Mouse (Mus musculus) liver, embryonic 13.5 days (tissue): Measurements from ENCODE around the gene Prim2. TPM values are rescaled to one million over a fixed set of nuclear protein-coding genes. Genes with fewer than 3 reads are reported as not detected.
A peak's percentile ranks its signal among the peaks of the same experiment; 100 is the strongest.

ENCODE experiments used
- ATAC-seq: fragments of 200-750 bp; cut with Nextera tagmentation; 2 replicates; pipeline ENCODE4 v1.8.0; 2017; ENCODE audit warnings: low read depth, mild to moderate bottlenecking, moderate number of reproducible peaks, moderate library complexity
- DNase-seq: peaks from one replicate; pipeline ENCODE4 v3.0.0; 2022
- H3K27ac ChIP-seq: fragments of 300-500 bp; sonication (generic); 2 replicates; pipeline ENCODE4 v1.5.1; 2015; ENCODE audit warnings: moderate library complexity, mild to moderate bottlenecking, inconsistent platforms
- H3K27me3 ChIP-seq: fragments of 300-500 bp; sonication (generic); 2 replicates; pipeline ENCODE4 v1.6.1; 2015; ENCODE audit warnings: mild to moderate bottlenecking, inconsistent platforms
- H3K36me3 ChIP-seq: fragments of 300-500 bp; sonication (generic); 2 replicates; pipeline ENCODE4 v1.6.1; 2015; ENCODE audit warnings: mild to moderate bottlenecking, inconsistent platforms
- H3K4me1 ChIP-seq: fragments of 300-500 bp; sonication (generic); replicated peaks from 2 replicates; pipeline ENCODE4 v1.6.1; 2015; ENCODE audit warnings: inconsistent platforms
- H3K4me2 ChIP-seq: fragments of 300-500 bp; sonication (generic); 2 replicates; pipeline ENCODE4 v1.6.1; 2015; ENCODE audit warnings: inconsistent platforms, mild to moderate bottlenecking, moderate library complexity
- H3K4me3 ChIP-seq: fragments of 300-500 bp; sonication (generic); replicated peaks from 2 replicates; pipeline ENCODE4 v1.5.1; 2015; ENCODE audit warnings: mild to moderate bottlenecking, inconsistent platforms
- H3K9ac ChIP-seq: fragments of 300-500 bp; sonication (generic); 2 replicates; pipeline ENCODE4 v1.6.1; 2015; ENCODE audit warnings: mild to moderate bottlenecking, inconsistent platforms
- H3K9me3 ChIP-seq: fragments of 300-500 bp; sonication (generic); replicated peaks from 2 replicates; pipeline ENCODE4 v1.6.1; 2016; ENCODE audit warnings: inconsistent platforms
- WGBS: fragments of 180-500 bp; shearing (Covaris S2); methylation state at CpG from one replicate; pipeline ENCODE4 v1.1.7; 2015; ENCODE audit not compliant: insufficient replicate concordance; 5-methylcytosine and 5-hydroxymethylcytosine counted together
- polyA plus RNA-seq: library from polyadenylated mRNA; unstranded; fragments of >200 nt; fragmentation: Nextera tagmentation; extraction: Ambion mirVana; gene quantifications from 2 replicates; pipeline ENCODE4 v1.2.1, GENCODE M21; 2015

Gene Prim2
- polyA plus RNA-seq, 1 experiment from 2014 or later: 43.2 TPM

GRCm38 (mm10) chr1:33680890-33681289 is 11.3 kb upstream of the Prim2 start:
- Histone ChIP-seq H3K36me3 (no peaks in the 10 kb centered on the region), H3K9me3 (no peaks in the 10 kb centered on the region), H3K9ac (no peak overlapping the region), H3K27me3 (no peaks in the 10 kb centered on the region), H3K4me1 (no peaks in the 10 kb centered on the region), H3K4me2 (no peak overlapping the region), H3K27ac (no peak overlapping the region), H3K4me3 (no peak overlapping the region)
- 79% methylated on average over 7 of the region's 7 CpGs for WGBS
- no peak for ATAC-seq
- DNase-seq: no peak

- H3K9ac ChIP-seq: no peak overlapping the region
- no peaks in the 10 kb centered on the region for H3K4me1 ChIP-seq
- 28% methylated on average over 3 of the region's 4 CpGs for WGBS
- H3K27me3 ChIP-seq: no peaks in the 10 kb centered on the region
- H3K36me3 ChIP-seq: no peaks in the 10 kb centered on the region
- DNase-seq (no peak), ATAC-seq (no peak)
- no peak overlapping the region for H3K27ac ChIP-seq
- H3K4me2 ChIP-seq: no peak overlapping the region
- no peaks in the 10 kb centered on the region for H3K9me3 ChIP-seq
- H3K4me3 ChIP-seq: no peak overlapping the region
Observed at GRCm38 (mm10) chr1:33680435-33680834, 10.8 kb upstream of the Prim2 start.

GRCm38 (mm10) chr1:33673158-33673960 is 3.8 kb upstream of the Prim2 start:
- DNase-seq: no peak
- Histone ChIP-seq H3K4me1 (peaks cover 27% of the 10 kb centered on the region), H3K27ac (no peak overlapping the region), H3K36me3 (no peaks in the 10 kb centered on the region), H3K4me2 (no peak overlapping the region), H3K9ac (no peak overlapping the region), H3K9me3 (no peaks in the 10 kb centered on the region), H3K27me3 (peaks cover 6% of the 10 kb centered on the region; the same call in 1 of the 2 replicates), H3K4me3 (no peak overlapping the region)
- ATAC-seq: no peak
- WGBS: 69% methylated on average over 17 of the region's 17 CpGs

DNA sequence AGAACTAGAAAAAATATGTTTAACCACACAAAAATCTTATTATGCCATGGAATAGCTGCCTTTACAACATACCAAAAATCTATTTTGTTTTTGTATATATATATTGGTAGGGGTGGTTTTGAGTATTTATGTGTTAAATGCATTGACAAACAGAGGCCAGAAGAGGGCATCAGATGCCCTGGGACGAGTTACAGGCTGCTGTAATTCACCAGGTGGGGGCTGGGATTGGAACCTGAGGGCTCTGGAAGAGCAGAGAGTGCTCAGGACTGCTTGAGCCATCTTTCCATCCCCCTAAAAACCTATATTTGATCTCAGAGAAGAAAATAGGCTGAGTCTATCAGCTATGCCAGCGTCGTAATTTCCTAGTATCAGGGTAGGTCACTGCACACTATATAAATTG is 2.9 kb upstream of the Prim2 start:
- ATAC-seq: no peak
- peaks cover 6% of the 10 kb centered on the region; the same call in 1 of the 2 replicates for H3K27me3 ChIP-seq
- H3K36me3 ChIP-seq: peaks cover 8% of the 10 kb centered on the region
- no peak overlapping the region for H3K4me2 ChIP-seq
- WGBS: 30% methylated on average over 3 of the region's 3 CpGs
- no peaks in the 10 kb centered on the region for H3K9me3 ChIP-seq
- peak; percentile 11 for DNase-seq
- H3K4me1 ChIP-seq: peaks cover 36% of the 10 kb centered on the region
- no peak overlapping the region for H3K4me3 ChIP-seq
- H3K9ac ChIP-seq: no peak overlapping the region
- no peak overlapping the region; the same call in 1 of the 2 replicates for H3K27ac ChIP-seq

DNA sequence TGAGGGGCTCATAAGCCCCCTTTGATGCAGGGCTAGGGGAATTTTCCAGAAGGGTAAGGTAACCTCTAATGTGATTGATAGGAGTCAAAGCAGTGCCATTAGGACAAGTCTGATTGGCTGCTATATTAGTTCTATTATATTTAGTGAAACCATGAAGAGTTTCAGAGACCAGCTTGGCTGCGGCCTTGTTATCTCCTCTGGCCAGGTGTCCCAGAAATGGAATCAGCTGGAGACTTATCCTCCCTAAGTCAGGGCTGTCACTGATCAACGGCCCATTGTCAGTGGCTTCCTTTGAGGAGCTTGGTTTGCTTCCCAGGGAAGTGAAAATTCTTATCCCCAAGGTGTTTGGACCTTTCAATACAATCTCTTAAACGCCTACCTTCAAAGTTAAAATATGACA is 2.5 kb upstream of the Prim2 start:
- no peak overlapping the region; the same call in 1 of the 2 replicates for H3K9ac ChIP-seq
- peak; percentile 61 for DNase-seq
- H3K36me3 ChIP-seq: peaks cover 12% of the 10 kb centered on the region
- peak; percentile 71 for ATAC-seq
- no peak overlapping the region for H3K4me3 ChIP-seq
- H3K27ac ChIP-seq: peak overlapping the region; percentile 69
- WGBS: 32% methylated on average over 3 of the region's 3 CpGs
- H3K27me3 ChIP-seq: peaks cover 6% of the 10 kb centered on the region; the same call in 1 of the 2 replicates
- H3K4me2 ChIP-seq: peak overlapping the region; percentile 43
- H3K4me1 ChIP-seq: peaks cover 40% of the 10 kb centered on the region
- H3K9me3 ChIP-seq: no peaks in the 10 kb centered on the region

- Histone ChIP-seq H3K4me2 (peak overlapping the region; percentile 26; the same call in 1 of the 2 replicates), H3K27ac (peak overlapping the region; percentile 55; the same call in 1 of the 2 replicates), H3K9ac (no peak overlapping the region), H3K27me3 (peaks cover 6% of the 10 kb centered on the region; the same call in 1 of the 2 replicates), H3K9me3 (no peaks in the 10 kb centered on the region), H3K4me3 (no peak overlapping the region), H3K36me3 (peaks cover 18% of the 10 kb centered on the region), H3K4me1 (peaks cover 46% of the 10 kb centered on the region)
- ATAC-seq (no peak), DNase-seq (no peak)
- WGBS: 79% methylated on average over 5 of the region's 5 CpGs
Observed at GRCm38 (mm10) chr1:33671441-33671840, 1.8 kb upstream of the Prim2 start.

- peak overlapping the region; percentile 92 for H3K27ac ChIP-seq
- peak overlapping the region; percentile 83 for H3K4me3 ChIP-seq
- ATAC-seq (peak; percentile 71), DNase-seq (peak; percentile 70)
- H3K4me2 ChIP-seq: peak overlapping the region; percentile 93
- H3K27me3 ChIP-seq: peaks cover 6% of the 10 kb centered on the region; the same call in 1 of the 2 replicates
- WGBS: under 1% methylated on average over 37 of the region's 37 CpGs
- peaks cover 59% of the 10 kb centered on the region for H3K4me1 ChIP-seq
- H3K9ac ChIP-seq: peak overlapping the region; percentile 84
- no peaks in the 10 kb centered on the region for H3K9me3 ChIP-seq
- H3K36me3 ChIP-seq: peaks cover 30% of the 10 kb centered on the region
Observed at GRCm38 (mm10) chr1:33670164-33670616, 595 bp upstream of the Prim2 start.

GRCm38 (mm10) chr1:33663605-33664117 is 5.9 kb downstream of the Prim2 start:
- peaks cover 48% of the 10 kb centered on the region for H3K4me1 ChIP-seq
- H3K36me3 ChIP-seq: peaks cover 86% of the 10 kb centered on the region
- no peaks in the 10 kb centered on the region for H3K9me3 ChIP-seq
- ATAC-seq (no peak), DNase-seq (no peak)
- no peak overlapping the region for H3K4me3 ChIP-seq
- H3K4me2 ChIP-seq: no peak overlapping the region
- WGBS: 83% methylated on average over 19 of the region's 19 CpGs
- no peaks in the 10 kb centered on the region for H3K27me3 ChIP-seq
- no peak overlapping the region for H3K27ac ChIP-seq
- H3K9ac ChIP-seq: no peak overlapping the region

DNA sequence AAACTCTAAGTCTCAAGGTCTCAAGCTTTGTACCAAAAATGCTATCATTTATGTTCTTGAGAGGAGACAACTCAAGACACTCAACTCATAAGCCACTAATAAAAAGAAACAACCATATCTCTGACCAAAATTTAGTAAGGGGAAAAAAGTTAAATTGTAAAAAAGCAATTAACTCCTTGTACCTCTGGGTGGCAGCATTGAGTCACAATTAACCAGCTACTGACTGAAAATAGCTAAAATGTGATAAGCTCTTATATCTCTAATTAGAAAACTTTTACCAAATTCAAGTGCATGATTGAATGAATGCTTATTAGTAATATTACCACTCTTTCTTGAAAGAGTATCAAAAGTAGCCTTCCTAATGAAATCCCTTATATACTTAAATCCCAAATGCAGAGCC is 6.4 kb downstream of the Prim2 start:
- peaks cover 43% of the 10 kb centered on the region for H3K4me1 ChIP-seq
- no peak for DNase-seq
- H3K4me2 ChIP-seq: no peak overlapping the region
- no peaks in the 10 kb centered on the region for H3K9me3 ChIP-seq
- peaks cover 88% of the 10 kb centered on the region for H3K36me3 ChIP-seq
- ATAC-seq: no peak
- no peak overlapping the region for H3K27ac ChIP-seq
- H3K27me3 ChIP-seq: no peaks in the 10 kb centered on the region
- H3K9ac ChIP-seq: no peak overlapping the region
- H3K4me3 ChIP-seq: no peak overlapping the region

DNA sequence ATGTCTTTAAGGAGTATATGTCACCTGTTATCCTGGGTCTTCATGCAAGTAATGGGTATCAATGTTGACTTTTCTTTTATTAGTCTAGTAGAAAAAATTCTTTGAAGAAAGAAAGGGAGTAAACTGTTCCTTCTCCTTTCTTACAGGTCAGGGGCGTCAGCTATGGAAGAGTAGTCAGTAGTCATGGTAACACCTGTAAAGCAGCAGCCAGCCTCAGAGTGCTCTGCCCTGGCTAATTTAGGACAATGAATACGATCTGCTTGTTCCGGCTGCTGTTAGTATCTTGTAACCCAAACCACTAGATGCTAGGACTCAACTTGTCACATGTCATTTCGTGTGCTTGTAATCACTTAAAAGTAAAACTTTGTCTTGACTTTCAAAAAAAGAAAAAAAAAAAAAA is 11.3 kb downstream of the Prim2 start:
- no peak overlapping the region for H3K9ac ChIP-seq
- no peaks in the 10 kb centered on the region for H3K27me3 ChIP-seq
- no peak overlapping the region for H3K27ac ChIP-seq
- H3K36me3 ChIP-seq: peaks cover 78% of the 10 kb centered on the region
- H3K4me3 ChIP-seq: no peak overlapping the region
- ATAC-seq (no peak), DNase-seq (no peak)
- no peaks in the 10 kb centered on the region for H3K4me1 ChIP-seq
- no peak overlapping the region for H3K4me2 ChIP-seq
- WGBS: 84% methylated on average over 4 of the region's 4 CpGs
- H3K9me3 ChIP-seq: no peaks in the 10 kb centered on the region

DNA sequence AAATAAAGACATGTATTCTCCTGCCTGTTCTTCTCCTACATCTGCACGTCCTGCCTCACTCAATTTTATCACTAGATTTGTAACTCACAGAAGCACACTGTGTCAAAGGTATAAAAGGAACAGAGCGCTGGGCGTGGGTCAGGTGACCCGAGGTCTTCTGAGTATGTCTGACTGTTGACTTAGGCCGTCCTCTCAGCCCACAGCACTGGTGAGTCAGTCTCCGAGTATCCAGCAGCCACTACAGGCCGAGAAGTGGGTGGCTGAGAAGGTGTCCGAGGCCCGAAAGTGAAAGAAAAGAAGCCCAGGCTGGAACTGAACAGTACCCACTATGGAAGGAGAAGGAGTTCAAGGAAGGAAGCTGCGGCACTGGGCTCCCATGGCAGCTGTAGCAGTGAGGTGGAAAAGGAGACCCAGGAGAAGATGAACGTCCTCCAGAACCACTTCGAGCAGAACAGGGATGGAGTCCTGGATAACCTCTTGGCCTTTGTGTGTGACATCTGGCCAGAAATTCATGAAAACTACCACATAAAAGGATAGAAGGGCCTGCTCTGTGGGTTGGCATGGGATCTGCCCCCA is 11.9 kb downstream of the Prim2 start:
- H3K36me3 ChIP-seq: peaks cover 81% of the 10 kb centered on the region
- H3K27ac ChIP-seq: no peak overlapping the region
- no peaks in the 10 kb centered on the region for H3K4me1 ChIP-seq
- WGBS: 82% methylated on average over 12 of the region's 12 CpGs
- H3K4me3 ChIP-seq: no peak overlapping the region
- H3K9ac ChIP-seq: no peak overlapping the region
- ATAC-seq (no peak), DNase-seq (no peak)
- no peaks in the 10 kb centered on the region for H3K9me3 ChIP-seq
- no peak overlapping the region for H3K4me2 ChIP-seq
- no peaks in the 10 kb centered on the region for H3K27me3 ChIP-seq
